Mouse (Mus musculus) E14TG2a.4 (cell line): ENCODE results near the gene Ppp2r5d.

Experiments used
- CTCF ChIP-seq: conservative IDR thresholded peaks from 2 replicates; pipeline ENCODE4 v1.5.1; 2014; ENCODE audit warnings: low read length
- NANOG ChIP-seq: IDR thresholded peaks from 2 replicates; pipeline ENCODE4 v1.6.1; 2014; ENCODE audit warnings: borderline replicate concordance, low read length, mixed read lengths
- POU5F1 ChIP-seq: IDR thresholded peaks from 2 replicates; pipeline ENCODE4 v1.6.1; 2014; ENCODE audit warnings: low read length, borderline replicate concordance

DNA sequence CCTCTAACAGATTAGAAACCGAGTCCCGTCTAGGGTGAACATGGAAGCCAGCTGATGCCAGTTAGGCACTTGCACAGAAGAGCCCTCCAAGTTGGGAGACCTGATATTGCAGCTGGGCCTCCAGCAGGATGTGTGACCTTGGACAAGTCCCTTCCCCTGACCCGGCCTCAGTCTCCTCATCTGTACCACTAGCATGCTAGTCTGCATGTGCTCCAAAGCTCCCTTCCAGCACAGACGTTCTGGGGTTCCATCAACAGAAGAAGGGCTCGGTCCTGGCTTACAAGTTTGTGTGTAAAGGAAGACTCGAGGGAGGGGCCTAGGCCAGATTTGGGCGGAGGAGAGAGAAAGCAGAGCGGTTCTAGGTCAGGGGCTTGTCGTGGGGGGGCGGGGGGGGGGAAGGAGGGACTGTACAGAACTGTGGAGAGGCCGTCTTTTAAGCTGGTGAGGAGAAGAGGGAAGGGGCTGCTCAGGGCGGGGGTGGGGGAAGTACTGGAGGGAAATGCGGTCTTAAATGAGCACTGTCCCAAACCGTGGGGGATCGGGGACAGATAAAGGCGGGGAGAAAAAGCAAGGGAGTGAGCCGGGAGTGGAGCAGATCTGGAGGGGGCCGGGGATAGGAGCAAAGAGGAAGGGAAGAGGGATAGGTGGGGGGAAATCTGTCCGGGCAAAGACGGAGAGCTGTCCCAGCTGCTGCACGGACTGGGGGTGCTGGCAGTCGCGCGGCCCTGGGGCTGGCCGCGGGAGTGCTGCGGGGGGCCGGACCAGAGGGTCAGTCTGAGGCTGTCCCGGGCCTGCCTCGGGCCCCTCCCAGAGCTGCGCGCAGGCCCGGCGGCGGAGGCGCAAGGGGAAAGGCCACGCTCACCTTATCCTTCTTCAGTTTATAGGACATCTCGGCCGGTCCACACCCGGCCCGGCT, 682 bp downstream of the Ppp2r5d start:
- TF ChIP-seq CTCF (no peak), POU5F1 (no peak), NANOG (no peak)
